Mouse (Mus musculus) C3H10T1/2 (cell line): Measurements from ENCODE around the gene Olfr901. TPM values are rescaled to one million over a fixed set of nuclear protein-coding genes. Genes with fewer than 3 reads are reported as not detected.

Source experiments
- polyA plus RNA-seq, 2 experiments: library from polyadenylated mRNA; unstranded; fragments of >200 nt; fragmentation: generic; extraction: Trizol; gene quantifications; one replicate each; pipeline ENCODE4 v1.2.1; 2012; ENCODE audit warnings: missing spikeins in 2 of 2

Olfr901 gene
- polyA plus RNA-seq, result not detected

GRCm38 (mm10) chr9:38429155-38429554 is at the start of gene Olfr901:
Olfr901 (plus strand) TSS chr9:38429455.

GRCm38 (mm10) chr9:38401398-38401797 is 27.9 kb upstream of the Olfr901 start, which contains the start of gene Olfr147:
Olfr147 (plus strand) TSS chr9:38401698.

GRCm38 (mm10) chr9:38447352-38447751 is 18.1 kb downstream of the Olfr901 start, which contains the start of gene Olfr902:
Olfr902 (plus strand) TSS chr9:38447652.

GRCm38 (mm10) chr9:38462844-38463243 is 33.6 kb downstream of the Olfr901 start, which contains the start of gene Olfr904:
Olfr904 (plus strand) TSS chr9:38463144.

GRCm38 (mm10) chr9:38470807-38471206 is 41.6 kb downstream of the Olfr901 start, which contains the start of gene Olfr905:
Olfr905 (plus strand) TSS chr9:38471107.

Other genes starting within 250 kb of the Olfr901 start
- not detected for gene Olfr891, start 248.6 kb upstream of the Olfr901 start, polyA plus RNA-seq
- gene Olfr893, start 221.1 kb upstream of the Olfr901 start, polyA plus RNA-seq, result not detected
- not detected for gene Olfr894, start 211.4 kb upstream of the Olfr901 start, polyA plus RNA-seq
- gene Olfr143, start 176.7 kb upstream of the Olfr901 start, polyA plus RNA-seq, result not detected
- not detected for gene Olfr895, start 161.6 kb upstream of the Olfr901 start, polyA plus RNA-seq
- gene Olfr896-ps1, start 138.3 kb upstream of the Olfr901 start, polyA plus RNA-seq, result not detected
- gene Olfr25, start 100.4 kb upstream of the Olfr901 start, polyA plus RNA-seq, result not detected
- gene Olfr898, start 81.0 kb upstream of the Olfr901 start, polyA plus RNA-seq, result not detected
- gene Olfr250, start 62.6 kb upstream of the Olfr901 start, polyA plus RNA-seq, result not detected
- gene Olfr251, start 52.4 kb upstream of the Olfr901 start, polyA plus RNA-seq, result not detected
- not detected for gene Olfr147, start 27.8 kb upstream of the Olfr901 start, polyA plus RNA-seq
- gene Olfr902, start 18.2 kb downstream of the Olfr901 start, polyA plus RNA-seq, result not detected
- not detected for gene Olfr904, start 33.7 kb downstream of the Olfr901 start, polyA plus RNA-seq
- not detected for gene Olfr905, start 41.7 kb downstream of the Olfr901 start, polyA plus RNA-seq
- gene Olfr906, start 57.6 kb downstream of the Olfr901 start, polyA plus RNA-seq, result not detected
- gene Olfr907, start 66.3 kb downstream of the Olfr901 start, polyA plus RNA-seq, result not detected
- gene Olfr911-ps1, start 92.1 kb downstream of the Olfr901 start, polyA plus RNA-seq, result not detected
- gene Olfr910, start 108.4 kb downstream of the Olfr901 start, polyA plus RNA-seq, result not detected
- not detected for gene Olfr912, start 150.7 kb downstream of the Olfr901 start, polyA plus RNA-seq
- not detected for gene Olfr913, start 163.3 kb downstream of the Olfr901 start, polyA plus RNA-seq
- gene Olfr914, start 175.6 kb downstream of the Olfr901 start, polyA plus RNA-seq, result not detected
- gene Olfr916, start 230.4 kb downstream of the Olfr901 start, polyA plus RNA-seq, result not detected
- not detected for gene Olfr917, start 236.4 kb downstream of the Olfr901 start, polyA plus RNA-seq
- gene Olfr918, start 245.1 kb downstream of the Olfr901 start, polyA plus RNA-seq, result not detected